Mouse (Mus musculus) spleen, embryonic (tissue): ENCODE measurements around the gene Gnb1l.

ENCODE experiments used
- CTCF ChIA-PET: fragments of 350-600 bp; sonication (Branson Sonifier 250); formaldehyde crosslinking; loops from one replicate; lab custom pipeline; 2022; lab: Charles Lee

Gnb1l gene

GRCm38 (mm10) chr16:18586076-18586905 is 87.8 kb downstream of the Gnb1l start:
- CTCF ChIA-PET: no interaction called here

GRCm38 (mm10) chr16:18586906-18587546 is 88.5 kb downstream of the Gnb1l start:
- CTCF ChIA-PET: no interaction called here

DNA sequence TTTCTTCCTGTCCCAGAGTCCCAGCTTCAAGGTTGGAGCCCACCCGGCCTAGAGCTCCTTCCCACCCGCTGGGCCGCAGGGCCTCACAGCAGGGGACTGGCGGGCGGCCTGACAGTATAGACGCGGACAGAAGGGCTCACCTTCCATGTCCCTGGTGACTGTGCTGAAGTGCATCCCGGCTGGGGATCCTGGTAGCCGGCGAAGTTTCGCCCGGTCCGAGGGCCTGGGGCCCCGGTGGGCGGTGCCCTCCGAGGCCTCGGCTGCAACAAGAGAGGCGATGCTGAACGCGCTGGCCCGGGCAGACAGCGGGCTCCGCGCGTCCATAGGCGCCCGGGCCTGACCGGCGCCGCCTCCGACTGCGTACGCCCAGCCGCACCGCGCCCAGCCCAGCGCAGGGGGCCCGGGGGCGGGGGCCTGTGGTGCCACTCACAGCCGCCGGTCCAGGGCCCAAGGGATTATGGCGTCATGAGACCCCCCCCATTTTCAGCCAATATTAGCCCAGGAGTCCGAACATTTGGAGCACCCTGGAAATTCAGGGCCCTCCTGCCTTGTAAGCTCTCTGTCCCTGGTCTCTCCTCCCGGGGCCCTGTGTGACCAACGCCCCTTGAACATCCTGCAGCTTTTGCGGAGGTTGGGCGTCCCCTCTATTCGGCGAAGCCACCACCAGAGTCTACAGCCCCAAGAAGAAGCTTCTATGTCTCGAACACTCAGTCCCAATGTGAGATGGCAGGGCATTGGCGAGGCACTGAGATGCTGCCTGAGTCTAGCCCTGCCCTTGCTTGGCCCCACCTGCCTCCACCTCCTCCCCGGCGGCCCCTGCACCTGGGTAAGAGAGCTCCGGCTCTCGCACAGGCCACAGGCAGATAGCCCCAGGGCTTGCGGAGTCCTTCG is 89.6 kb downstream of the Gnb1l start:
- CTCF ChIA-PET: interaction anchor here (0.7 kb wide), 1 partner anchor 286 kb away, joined by 3 read pairs; no protein-coding TSS in a partner anchor

GRCm38 (mm10) chr16:18588738-18589055 is 90.2 kb downstream of the Gnb1l start:
- CTCF ChIA-PET: interaction anchor here (0.7 kb wide), 1 partner anchor 286 kb away, joined by 3 read pairs; no protein-coding TSS in a partner anchor

DNA sequence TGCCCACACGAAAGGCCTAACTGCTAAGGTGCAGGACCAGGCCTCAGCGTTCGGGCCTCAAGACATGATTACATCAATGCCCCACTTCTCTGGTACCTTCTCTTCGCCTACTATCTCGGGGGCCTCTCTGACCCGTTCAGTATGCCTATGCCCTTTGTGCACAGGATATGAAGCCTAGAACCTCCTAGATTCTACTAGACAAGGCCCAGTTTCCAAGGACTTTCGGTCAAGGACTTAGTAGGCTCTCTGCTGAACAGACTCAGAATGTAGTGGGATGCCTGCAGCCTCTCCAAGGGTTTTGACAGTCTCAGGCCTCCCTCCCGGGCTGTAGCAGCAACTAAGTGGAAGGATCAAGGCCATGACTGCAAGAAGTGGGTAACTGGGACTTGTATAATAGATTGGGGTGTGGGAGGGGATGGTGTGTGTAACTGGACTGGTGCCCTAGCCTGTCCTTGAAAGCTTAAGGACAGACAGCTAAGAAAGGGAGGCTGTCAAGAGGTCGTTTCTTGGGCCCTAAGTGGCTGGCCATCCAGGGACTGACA is 90.6 kb downstream of the Gnb1l start:
- CTCF ChIA-PET: no interaction called here

DNA sequence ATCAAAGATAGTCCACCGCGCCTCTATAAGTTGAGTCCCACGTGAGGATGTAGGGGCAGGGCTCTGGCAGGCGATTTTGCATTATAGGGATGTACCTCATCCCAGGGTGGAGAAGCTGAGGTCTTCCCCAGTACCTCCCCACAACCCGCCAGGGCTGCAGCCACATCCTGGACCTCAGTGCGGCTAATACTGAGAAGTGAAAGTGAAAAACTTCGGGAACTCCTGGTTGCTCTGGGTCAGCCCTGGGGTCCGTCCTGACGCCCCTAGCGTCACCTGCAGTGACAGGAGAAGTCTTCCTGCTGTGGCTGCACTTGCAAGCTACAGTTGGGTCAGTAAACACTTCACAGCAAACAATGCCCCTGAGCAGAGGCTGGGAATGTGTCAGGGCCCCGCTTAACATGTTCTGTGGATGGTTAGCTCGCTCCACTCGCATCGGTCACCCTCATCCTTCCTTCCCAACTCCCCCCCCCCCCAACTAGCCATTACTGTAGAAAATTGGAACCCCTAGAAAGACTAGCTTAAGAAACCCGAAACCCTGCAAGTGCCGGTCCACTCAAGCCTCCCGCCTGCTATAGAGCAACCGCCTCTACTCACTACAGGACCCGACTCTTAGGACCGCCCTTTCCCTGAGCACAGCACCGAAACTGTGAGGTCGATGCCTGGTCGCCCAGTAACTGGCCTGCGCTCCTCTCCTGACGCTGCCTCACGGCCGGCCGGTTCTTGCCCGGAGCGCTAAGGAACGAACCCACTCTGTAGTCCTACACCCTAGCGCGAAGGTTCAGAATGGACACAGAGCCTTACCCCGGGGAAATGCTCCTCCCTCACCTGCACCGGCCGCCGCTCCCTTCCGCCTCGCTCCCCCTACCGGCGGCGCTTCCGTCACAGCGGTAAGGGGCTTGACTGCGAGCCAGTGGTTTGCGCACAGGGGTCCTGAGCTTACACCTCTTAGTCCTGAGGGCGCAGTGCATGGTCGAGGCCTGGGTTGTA is 91.6 kb downstream of the Gnb1l start, which contains the start of gene Tbx1:
Gene Tbx1 (minus strand): TSS at position 868 of the 987 bp plus-strand sequence.
- CTCF ChIA-PET: no interaction called here

GRCm38 (mm10) chr16:18591047-18592018 is 92.8 kb downstream of the Gnb1l start:
- CTCF ChIA-PET: no interaction called here

GRCm38 (mm10) chr16:18593930-18594329 is 95.4 kb downstream of the Gnb1l start:
- CTCF ChIA-PET: no interaction called here

DNA sequence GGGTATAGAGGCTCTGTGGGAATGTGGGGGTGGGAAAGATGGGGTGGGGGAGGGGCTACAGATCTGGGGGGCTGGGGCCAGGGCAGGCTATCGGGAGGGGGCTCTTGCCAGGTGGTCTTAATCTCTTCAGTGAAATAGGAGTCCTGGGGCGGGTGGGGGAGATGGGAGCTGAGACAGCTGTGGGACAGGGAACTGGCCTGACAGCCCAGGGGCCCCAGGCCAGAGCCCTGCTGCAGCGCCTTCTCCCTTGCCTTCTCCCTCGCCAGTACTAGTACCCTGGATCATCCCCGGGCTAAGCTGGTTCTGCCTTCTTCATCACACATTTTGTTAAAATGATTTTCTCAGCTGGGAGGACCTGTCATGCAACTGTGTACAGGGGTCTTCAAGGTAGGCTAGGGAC is 97.7 kb downstream of the Gnb1l start:
- CTCF ChIA-PET: no interaction called here

DNA sequence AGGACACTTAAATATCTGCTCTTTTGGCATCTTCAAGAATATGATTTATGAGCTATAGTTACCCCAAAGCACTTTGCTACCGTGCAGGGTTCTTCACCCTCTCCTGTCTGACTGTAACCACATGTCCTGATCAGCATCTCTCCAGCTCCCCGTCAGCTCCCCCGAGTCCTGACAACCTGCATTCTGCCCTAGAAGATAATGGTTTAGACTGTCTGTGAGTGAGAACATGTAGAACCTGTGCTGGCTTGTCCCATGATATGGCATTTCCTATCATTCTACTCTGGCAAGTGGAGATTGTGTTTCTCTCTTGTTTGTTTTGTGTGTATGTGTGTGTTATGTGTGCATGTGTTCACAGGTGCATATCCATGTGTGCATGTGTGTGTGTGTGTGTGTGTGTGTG is 99.5 kb downstream of the Gnb1l start:
- CTCF ChIA-PET: no interaction called here

DNA sequence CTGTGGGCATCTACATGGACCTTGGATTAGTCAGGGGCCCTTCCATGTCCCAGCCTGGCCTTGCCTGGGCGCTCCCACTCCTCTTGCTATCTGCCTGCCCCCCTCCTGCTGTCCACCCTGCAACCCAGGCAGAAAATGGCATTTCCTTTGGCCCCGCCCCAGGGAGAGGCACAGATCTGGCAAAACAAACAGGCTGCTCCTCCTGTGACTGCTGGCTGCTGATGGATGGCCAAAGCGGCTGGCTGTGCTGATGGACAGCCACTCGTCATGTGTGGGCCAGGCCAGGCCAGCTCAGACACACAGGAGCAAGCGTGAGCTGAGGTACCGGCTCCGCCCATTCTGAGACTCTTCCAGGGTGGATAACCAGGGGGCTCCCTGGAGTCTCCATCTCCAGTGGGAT is 102.9 kb downstream of the Gnb1l start:
- CTCF ChIA-PET: interaction anchor here (1.0 kb wide), 1 partner anchor 26 kb away, joined by 3 read pairs; no protein-coding TSS in a partner anchor

GRCm38 (mm10) chr16:18604267-18604701 is 105.8 kb downstream of the Gnb1l start:
- CTCF ChIA-PET: no interaction called here

DNA sequence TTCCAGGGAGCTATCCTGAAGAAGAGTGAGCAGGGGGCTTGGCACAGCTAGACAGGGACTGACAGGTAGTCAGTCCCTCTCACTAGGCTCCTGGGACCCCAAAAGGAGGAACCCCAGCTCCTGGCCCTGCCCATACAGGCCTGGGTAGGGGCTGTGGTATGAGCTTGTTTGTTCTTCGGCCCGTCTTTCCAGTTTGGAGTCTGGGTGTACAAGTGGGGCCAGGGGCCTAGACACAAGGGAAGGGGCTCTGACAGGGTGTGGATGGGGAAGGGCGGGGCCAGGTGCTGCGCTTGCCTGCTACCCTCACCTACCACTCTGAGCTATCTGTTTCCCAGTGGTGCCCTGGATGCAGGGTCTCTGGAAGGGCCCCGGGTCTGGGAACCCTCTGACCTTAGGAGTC is 107.2 kb downstream of the Gnb1l start:
- CTCF ChIA-PET: no interaction called here

DNA sequence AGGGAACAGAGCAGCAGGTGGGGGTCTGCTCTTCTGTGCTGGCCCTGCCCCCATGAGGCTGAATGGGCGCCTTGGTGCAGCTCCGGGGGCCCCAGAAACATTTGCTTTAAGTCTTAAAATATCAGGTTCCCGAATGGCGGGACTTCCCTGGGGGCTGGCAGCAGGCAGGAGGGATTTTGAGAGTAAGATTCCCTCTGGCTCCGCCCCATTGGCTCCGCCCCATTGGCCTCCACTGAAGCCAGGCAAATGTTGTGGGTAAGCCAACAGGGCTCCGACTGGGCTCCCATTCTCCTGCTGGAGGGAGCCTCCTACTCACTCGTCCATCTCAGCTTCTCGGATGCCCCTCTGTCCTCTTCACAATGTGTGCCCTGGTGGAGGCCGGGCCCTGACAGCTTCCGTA is 109.7 kb downstream of the Gnb1l start:
- CTCF ChIA-PET: no interaction called here

DNA sequence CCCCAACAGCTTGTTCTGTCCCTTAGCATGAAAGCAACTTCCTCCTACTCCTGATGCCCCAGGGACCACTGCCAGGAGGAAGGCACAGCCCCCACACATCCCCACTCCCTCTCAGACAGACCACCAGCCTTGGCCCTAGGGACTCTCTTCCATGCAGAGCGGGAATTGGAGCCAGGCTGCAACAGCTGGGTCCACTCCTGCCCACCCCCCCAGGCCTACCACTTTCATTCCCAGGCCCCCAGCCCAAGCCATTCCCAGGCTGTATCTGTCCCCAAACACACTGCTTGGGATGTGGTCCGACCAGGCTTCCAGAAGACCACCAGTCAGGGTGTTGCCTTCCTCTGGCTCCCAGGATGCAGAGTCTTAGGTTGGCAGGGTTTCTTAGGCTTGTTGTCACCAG is 110.6 kb downstream of the Gnb1l start:
- CTCF ChIA-PET: no interaction called here

GRCm38 (mm10) chr16:18611752-18612151 is 113.2 kb downstream of the Gnb1l start:
- CTCF ChIA-PET: no interaction called here

GRCm38 (mm10) chr16:18613301-18613700 is 114.8 kb downstream of the Gnb1l start:
- CTCF ChIA-PET: interaction anchor here (0.7 kb wide), 1 partner anchor 892 kb away, joined by 3 read pairs; no protein-coding TSS in a partner anchor
